Mouse (Mus musculus): ENCODE measurements around the gene Tpcn1. TPM values are rescaled to one million over a fixed set of nuclear protein-coding genes. Genes with fewer than 3 reads are reported as not detected.

Tpcn1 gene
- polyA plus RNA-seq, 1 experiment from 2014 or later: 21.4 TPM

DNA sequence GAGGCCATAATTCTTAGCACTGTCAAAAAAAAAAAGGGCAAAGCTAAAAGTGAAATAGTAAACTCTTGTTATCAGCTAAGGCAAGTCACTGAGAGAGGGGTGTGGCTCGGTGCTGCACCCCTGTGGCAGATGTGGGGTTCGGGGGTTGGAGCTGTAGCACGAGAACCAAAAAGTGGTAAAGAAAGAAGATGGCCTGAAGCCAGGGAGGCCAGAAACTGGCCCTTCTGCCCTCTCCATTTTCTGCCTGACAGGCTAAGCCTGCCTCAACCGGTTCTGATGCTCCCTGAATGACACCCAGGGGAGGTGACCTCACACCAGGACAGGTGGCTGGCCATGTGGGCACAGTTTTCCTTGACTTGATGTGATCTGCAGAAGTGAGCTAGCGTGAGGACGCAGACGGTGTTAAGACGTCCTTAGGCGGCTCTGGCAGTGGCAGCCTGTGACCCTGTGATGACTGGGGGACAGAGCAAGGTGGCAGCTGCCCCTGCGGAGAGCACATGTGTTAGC, 10.5 kb downstream of the Tpcn1 start:
- Histone ChIP-seq H3K36me3 (ENCODE audit: control insufficient read depth, insufficient read depth, low read length) (peaks cover 1% of the 10 kb centered on the region; the same call in 1 of the 2 replicates), H3K4me2 (ENCODE audit: low read depth, low read length) (no peak overlapping the region)
- ATAC-seq: no peak

DNA sequence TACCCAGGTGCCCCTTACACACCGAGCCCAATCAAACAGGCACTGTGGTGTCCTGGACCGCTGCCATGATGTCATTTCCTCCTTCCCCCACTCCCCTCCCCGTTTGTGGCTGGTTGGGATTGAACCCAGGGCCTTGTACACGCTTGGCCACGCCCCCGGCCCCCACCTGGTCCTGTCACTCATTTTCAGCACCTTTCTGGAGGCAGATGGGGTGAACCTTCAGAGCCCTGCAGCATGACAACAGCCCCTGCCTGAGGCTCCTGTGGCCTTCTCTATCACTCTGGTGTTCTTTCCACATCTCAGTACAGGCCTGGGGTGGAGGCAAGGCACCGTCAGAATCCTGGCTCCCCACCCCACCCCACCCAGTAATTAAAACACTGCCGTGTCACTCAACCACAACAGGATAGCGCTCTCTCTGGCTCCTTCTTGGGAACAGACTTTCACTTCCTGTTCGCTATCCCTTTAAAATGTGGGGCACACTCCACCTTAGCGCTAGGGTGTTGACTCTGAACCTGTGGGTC, 11.6 kb downstream of the Tpcn1 start:
- no peak overlapping the region for H3K4me2 ChIP-seq (ENCODE audit: low read depth, low read length)
- H3K27ac ChIP-seq (ENCODE audit: low read length): no peak overlapping the region
- H3K4me1 ChIP-seq (ENCODE audit: control insufficient read depth, insufficient read depth, low read length): peaks cover 36% of the 10 kb centered on the region
- H3K27me3 ChIP-seq (replicated peaks; ENCODE audit: control insufficient read depth, insufficient read depth, low read length): no peaks in the 10 kb centered on the region
- no peaks in the 10 kb centered on the region for H3K9me3 ChIP-seq (ENCODE audit: control insufficient read depth, low read length)
- WGBS: 70% methylated on average over 11 of the region's 11 CpGs
- H3K4me3 ChIP-seq (ENCODE audit: low read length): no peak overlapping the region
- 0 out of 2 replicates have a peak, but pooled peaks have one; percentile 29 for ATAC-seq
- no peak overlapping the region for H3K9ac ChIP-seq (ENCODE audit: low read depth, low read length)
- no peaks in the 10 kb centered on the region for H3K36me3 ChIP-seq (ENCODE audit: control insufficient read depth, insufficient read depth, low read length)

More for the DNA sequence above, 10.5 kb downstream of the Tpcn1 start:
- H3K4me1 ChIP-seq (ENCODE audit: control insufficient read depth, insufficient read depth, low read length): peaks cover 36% of the 10 kb centered on the region
- H3K9ac ChIP-seq (ENCODE audit: low read depth, low read length): peak overlapping the region; percentile 29; the same call in 1 of the 2 replicates
- H3K9me3 ChIP-seq (ENCODE audit: control insufficient read depth, low read length): no peaks in the 10 kb centered on the region
- 50% methylated on average over 10 of the region's 10 CpGs for WGBS
- peak overlapping the region; percentile 51 for H3K27ac ChIP-seq (ENCODE audit: low read length)
- no peaks in the 10 kb centered on the region for H3K27me3 ChIP-seq (replicated peaks; ENCODE audit: control insufficient read depth, insufficient read depth, low read length)
- H3K4me3 ChIP-seq (ENCODE audit: low read length): no peak overlapping the region

DNA sequence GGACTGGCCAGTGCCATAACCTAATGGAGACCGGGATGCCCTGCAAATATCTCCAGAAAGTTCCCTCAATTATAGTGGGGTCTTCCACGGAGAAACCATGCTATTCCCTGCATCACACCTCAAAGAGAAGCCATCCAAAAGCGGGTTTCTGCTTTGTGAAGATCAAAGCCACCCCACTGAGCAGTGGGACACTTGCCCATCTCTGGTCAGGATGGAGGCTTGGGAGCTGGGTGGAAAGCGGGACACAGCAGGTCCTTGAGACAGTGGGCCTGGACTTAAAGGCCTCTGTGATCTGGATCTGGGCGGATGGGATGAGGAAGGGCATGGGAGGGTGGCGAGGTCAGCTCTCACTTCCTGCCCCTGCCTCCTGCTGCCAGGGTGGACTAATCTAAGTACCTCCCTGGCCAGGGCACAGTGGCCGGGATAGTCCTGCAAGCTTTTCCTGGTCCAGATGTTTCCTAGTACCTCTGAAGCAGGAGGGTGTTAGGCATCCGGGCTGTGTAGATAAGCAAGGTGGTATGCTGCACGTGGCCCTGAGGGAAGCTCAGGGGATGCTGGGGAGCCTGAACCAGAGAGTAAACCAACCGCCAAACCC, 13.9 kb downstream of the Tpcn1 start:
- no peak for ATAC-seq
- H3K9ac ChIP-seq (ENCODE audit: low read depth, low read length): no peak overlapping the region
- H3K4me2 ChIP-seq (ENCODE audit: low read depth, low read length): no peak overlapping the region
- H3K36me3 ChIP-seq (ENCODE audit: control insufficient read depth, insufficient read depth, low read length): no peaks in the 10 kb centered on the region
- no peaks in the 10 kb centered on the region for H3K27me3 ChIP-seq (replicated peaks; ENCODE audit: control insufficient read depth, insufficient read depth, low read length)
- 74% methylated on average over 10 of the region's 10 CpGs for WGBS
- peaks cover 43% of the 10 kb centered on the region for H3K4me1 ChIP-seq (ENCODE audit: control insufficient read depth, insufficient read depth, low read length)
- no peak overlapping the region for H3K4me3 ChIP-seq (ENCODE audit: low read length)
- no peak overlapping the region for H3K27ac ChIP-seq (ENCODE audit: low read length)
- no peaks in the 10 kb centered on the region for H3K9me3 ChIP-seq (ENCODE audit: control insufficient read depth, low read length)

DNA sequence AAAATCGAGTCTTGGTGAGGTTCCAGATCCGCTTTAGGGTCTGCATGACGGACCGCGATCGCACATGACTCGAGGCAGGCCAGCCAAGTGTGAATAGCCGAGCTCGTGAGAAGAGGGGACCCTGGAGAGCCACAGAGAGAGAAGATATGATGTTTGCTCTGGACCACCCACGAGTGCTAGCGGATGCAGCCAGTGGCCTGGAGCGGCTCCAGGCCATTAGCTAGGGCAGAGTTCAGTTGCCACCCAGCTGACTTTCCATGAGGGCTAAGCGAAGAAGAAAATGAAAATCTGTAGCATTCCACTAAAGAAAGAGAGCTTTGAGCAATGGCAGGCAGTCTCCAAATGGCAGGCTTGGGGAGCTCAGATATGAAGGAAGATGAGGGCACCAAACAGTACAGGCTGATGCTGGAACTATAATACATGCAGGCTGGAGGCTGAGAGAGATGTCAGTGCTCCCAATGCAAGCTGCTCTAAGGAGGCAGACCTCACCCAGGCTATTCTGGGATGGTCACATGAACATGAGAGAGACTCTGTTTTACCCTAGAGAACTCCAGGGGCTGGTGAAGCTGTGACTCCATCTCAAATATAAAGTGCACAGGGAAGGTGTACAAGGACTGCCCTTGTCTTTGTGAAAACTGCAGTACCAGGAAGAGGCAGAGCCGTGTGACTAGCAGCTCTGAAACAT, 17.3 kb downstream of the Tpcn1 start:
- 0 out of 2 replicates have a peak, but pooled peaks have one; percentile 35 for ATAC-seq

DNA sequence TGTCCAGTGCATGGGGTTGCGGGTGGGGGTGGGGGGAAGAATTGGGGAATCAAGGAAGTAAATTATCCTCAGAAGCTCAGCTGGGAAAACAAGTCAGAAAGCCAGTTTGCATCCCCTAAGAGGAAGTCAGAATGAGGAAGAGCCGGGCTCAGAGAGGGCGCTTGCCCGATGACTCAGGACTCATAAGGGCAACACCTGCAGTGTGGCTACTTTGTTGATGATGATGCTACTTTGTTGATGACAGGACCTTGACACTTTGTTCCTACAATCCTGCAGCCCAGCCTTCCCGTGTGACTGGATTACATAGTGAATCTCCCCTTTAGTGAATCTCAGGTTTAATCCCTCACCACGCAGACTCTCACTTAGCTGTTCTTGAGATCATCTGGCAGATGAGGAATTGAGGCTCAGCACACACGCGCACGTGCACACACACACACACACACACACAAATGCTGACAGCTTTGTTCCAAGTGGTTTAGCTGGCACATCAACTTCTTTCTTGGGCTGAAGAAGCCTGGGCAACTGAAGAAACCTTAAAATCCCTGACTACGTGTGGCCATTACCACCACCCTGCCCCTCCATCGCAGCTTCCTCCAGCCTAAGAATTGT, 18.1 kb downstream of the Tpcn1 start:
- H3K4me3 ChIP-seq (ENCODE audit: low read length): no peak overlapping the region
- 74% methylated on average over 11 of the region's 11 CpGs for WGBS
- H3K4me1 ChIP-seq (ENCODE audit: control insufficient read depth, insufficient read depth, low read length): peaks cover 58% of the 10 kb centered on the region
- no peak overlapping the region for H3K4me2 ChIP-seq (ENCODE audit: low read depth, low read length)
- H3K9ac ChIP-seq (ENCODE audit: low read depth, low read length): no peak overlapping the region; the same call in 1 of the 2 replicates
- no peak for ATAC-seq
- peak overlapping the region; percentile 64 for H3K27ac ChIP-seq (ENCODE audit: low read length)
- no peaks in the 10 kb centered on the region for H3K9me3 ChIP-seq (ENCODE audit: control insufficient read depth, low read length)
- no peaks in the 10 kb centered on the region for H3K36me3 ChIP-seq (ENCODE audit: control insufficient read depth, insufficient read depth, low read length)
- no peaks in the 10 kb centered on the region for H3K27me3 ChIP-seq (replicated peaks; ENCODE audit: control insufficient read depth, insufficient read depth, low read length)

More for the DNA sequence above, 17.3 kb downstream of the Tpcn1 start:
- H3K27me3 ChIP-seq (replicated peaks; ENCODE audit: control insufficient read depth, insufficient read depth, low read length): no peaks in the 10 kb centered on the region
- H3K27ac ChIP-seq (ENCODE audit: low read length): peak overlapping the region; percentile 64; the same call in 1 of the 2 replicates
- 51% methylated on average over 14 of the region's 14 CpGs for WGBS
- no peak overlapping the region for H3K4me3 ChIP-seq (ENCODE audit: low read length)
- peaks cover 50% of the 10 kb centered on the region for H3K4me1 ChIP-seq (ENCODE audit: control insufficient read depth, insufficient read depth, low read length)
- H3K36me3 ChIP-seq (ENCODE audit: control insufficient read depth, insufficient read depth, low read length): no peaks in the 10 kb centered on the region
- no peaks in the 10 kb centered on the region for H3K9me3 ChIP-seq (ENCODE audit: control insufficient read depth, low read length)
- H3K9ac ChIP-seq (ENCODE audit: low read depth, low read length): peak overlapping the region; percentile 7; the same call in 1 of the 2 replicates
- H3K4me2 ChIP-seq (ENCODE audit: low read depth, low read length): no peak overlapping the region

DNA sequence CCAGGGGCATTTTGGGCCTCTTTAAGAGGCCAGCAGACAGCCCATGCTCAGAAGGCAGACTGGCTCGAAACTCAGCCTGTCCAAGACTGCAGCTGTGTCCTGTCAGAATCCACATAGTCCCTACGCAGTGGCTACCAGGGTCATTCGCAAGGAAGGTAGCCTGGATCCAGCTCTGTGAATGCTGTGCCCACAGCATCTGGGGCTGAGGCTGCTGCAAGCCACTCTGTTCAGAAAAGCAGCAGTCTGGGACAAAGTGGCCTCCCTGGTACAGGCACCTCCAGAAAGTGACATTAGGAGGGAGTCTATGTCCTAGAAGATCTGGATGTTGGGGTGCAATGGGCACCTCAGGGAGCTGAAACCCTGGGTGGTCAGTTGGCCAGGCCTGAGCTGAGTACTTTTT, 18.7 kb downstream of the Tpcn1 start:
- H3K27me3 ChIP-seq (replicated peaks; ENCODE audit: control insufficient read depth, insufficient read depth, low read length): no peaks in the 10 kb centered on the region
- H3K27ac ChIP-seq (ENCODE audit: low read length): no peak overlapping the region
- H3K4me1 ChIP-seq (ENCODE audit: control insufficient read depth, insufficient read depth, low read length): peaks cover 65% of the 10 kb centered on the region
- no peak overlapping the region for H3K4me3 ChIP-seq (ENCODE audit: low read length)
- peak overlapping the region; percentile 23; the same call in 1 of the 2 replicates for H3K9ac ChIP-seq (ENCODE audit: low read depth, low read length)
- 76% methylated on average over 3 of the region's 3 CpGs for WGBS
- no peak overlapping the region for H3K4me2 ChIP-seq (ENCODE audit: low read depth, low read length)
- no peaks in the 10 kb centered on the region for H3K9me3 ChIP-seq (ENCODE audit: control insufficient read depth, low read length)
- H3K36me3 ChIP-seq (ENCODE audit: control insufficient read depth, insufficient read depth, low read length): no peaks in the 10 kb centered on the region
- no peak for ATAC-seq

DNA sequence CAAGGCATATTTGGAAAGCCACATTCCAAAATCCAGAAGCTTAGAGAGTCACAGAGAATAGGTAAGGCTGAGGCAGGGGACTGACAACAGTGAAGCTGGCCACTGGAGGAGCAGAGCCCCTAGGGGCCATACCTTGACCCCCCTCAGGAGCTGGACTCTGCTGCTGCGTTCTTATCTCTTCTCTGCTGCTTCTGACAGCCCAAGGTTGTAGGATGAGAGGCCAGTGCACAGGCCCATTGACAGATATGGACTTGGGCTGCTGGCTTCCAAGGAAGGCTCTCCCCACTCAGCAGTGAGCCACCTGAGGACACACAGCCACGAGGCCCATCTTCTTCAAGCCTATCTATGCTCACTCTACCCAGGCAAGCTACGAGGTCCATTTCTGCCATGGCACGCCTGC, 19.5 kb downstream of the Tpcn1 start:
- H3K4me1 ChIP-seq (ENCODE audit: control insufficient read depth, insufficient read depth, low read length): peaks cover 71% of the 10 kb centered on the region
- H3K9ac ChIP-seq (ENCODE audit: low read depth, low read length): no peak overlapping the region
- H3K36me3 ChIP-seq (ENCODE audit: control insufficient read depth, insufficient read depth, low read length): no peaks in the 10 kb centered on the region
- no peak for ATAC-seq
- no peak overlapping the region for H3K27ac ChIP-seq (ENCODE audit: low read length)
- no peak overlapping the region for H3K4me2 ChIP-seq (ENCODE audit: low read depth, low read length)
- 67% methylated on average over 4 of the region's 4 CpGs for WGBS
- H3K27me3 ChIP-seq (replicated peaks; ENCODE audit: control insufficient read depth, insufficient read depth, low read length): no peaks in the 10 kb centered on the region
- H3K4me3 ChIP-seq (ENCODE audit: low read length): no peak overlapping the region
- H3K9me3 ChIP-seq (ENCODE audit: control insufficient read depth, low read length): no peaks in the 10 kb centered on the region

DNA sequence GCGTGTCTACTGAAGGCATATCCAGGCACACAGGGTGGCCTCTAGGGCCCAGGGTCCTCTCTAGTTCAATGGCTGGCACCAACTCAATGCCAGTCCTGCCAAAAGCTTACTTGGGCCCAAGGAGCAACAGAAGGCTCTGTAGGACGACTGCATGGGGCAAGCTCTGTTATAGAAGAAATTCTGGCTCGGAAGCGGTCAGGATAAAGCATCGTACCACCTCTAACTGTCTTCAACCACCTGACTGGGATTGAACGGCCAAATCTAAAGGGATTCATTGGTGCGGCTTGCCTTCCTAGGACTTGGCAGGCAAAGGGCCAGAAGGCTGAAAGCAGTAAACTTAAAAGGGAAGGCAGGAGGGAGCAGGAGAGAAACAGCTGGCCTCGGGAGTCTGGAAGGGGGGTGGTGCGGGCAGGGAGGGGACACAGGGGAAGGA, 20.1 kb downstream of the Tpcn1 start:
- H3K36me3 ChIP-seq (ENCODE audit: control insufficient read depth, insufficient read depth, low read length): no peaks in the 10 kb centered on the region
- no peaks in the 10 kb centered on the region for H3K27me3 ChIP-seq (replicated peaks; ENCODE audit: control insufficient read depth, insufficient read depth, low read length)
- WGBS: 52% methylated on average over 9 of the region's 9 CpGs
- H3K27ac ChIP-seq (ENCODE audit: low read length): peak overlapping the region; percentile 82; the same call in 1 of the 2 replicates
- H3K4me2 ChIP-seq (ENCODE audit: low read depth, low read length): no peak overlapping the region
- no peaks in the 10 kb centered on the region for H3K9me3 ChIP-seq (ENCODE audit: control insufficient read depth, low read length)
- ATAC-seq: no peak
- H3K4me1 ChIP-seq (ENCODE audit: control insufficient read depth, insufficient read depth, low read length): peaks cover 77% of the 10 kb centered on the region
- H3K9ac ChIP-seq (ENCODE audit: low read depth, low read length): no peak overlapping the region
- no peak overlapping the region for H3K4me3 ChIP-seq (ENCODE audit: low read length)

DNA sequence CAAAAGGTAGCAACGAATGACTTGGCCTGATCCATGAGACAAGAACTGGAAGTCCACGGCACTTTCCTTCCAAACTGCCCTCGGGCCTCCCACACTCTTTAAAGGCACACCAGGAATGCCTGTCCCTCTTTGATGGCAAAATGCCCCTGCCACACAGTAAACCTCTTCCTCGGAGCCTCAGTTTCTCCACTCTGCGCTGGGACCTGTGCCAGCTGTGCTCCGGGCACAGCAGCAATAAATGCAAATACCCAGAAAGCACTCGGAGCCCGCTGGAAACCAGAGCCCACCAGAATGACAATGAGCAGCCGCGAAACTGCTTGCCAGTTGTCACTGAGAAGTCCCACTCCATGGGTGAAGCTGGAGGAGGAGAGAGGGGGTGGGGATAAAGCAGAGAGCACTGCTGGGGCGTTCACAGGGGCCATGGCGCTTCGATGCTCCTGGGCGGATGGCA, 20.7 kb downstream of the Tpcn1 start:
- H3K4me2 ChIP-seq (ENCODE audit: low read depth, low read length): no peak overlapping the region
- H3K27ac ChIP-seq (ENCODE audit: low read length): peak overlapping the region; percentile 82
- H3K36me3 ChIP-seq (ENCODE audit: control insufficient read depth, insufficient read depth, low read length): no peaks in the 10 kb centered on the region
- 56% methylated on average over 14 of the region's 14 CpGs for WGBS
- peak overlapping the region; percentile 45; the same call in 1 of the 2 replicates for H3K9ac ChIP-seq (ENCODE audit: low read depth, low read length)
- ATAC-seq: no peak
- H3K27me3 ChIP-seq (replicated peaks; ENCODE audit: control insufficient read depth, insufficient read depth, low read length): no peaks in the 10 kb centered on the region
- H3K4me1 ChIP-seq (ENCODE audit: control insufficient read depth, insufficient read depth, low read length): peaks cover 82% of the 10 kb centered on the region
- H3K4me3 ChIP-seq (ENCODE audit: low read length): no peak overlapping the region
- no peaks in the 10 kb centered on the region for H3K9me3 ChIP-seq (ENCODE audit: control insufficient read depth, low read length)

All from intestine, embryonic 16.5 days (tissue).